Comparison of ENCODE assay signal across 23 mouse cellular contexts in the genomic region with DNA sequence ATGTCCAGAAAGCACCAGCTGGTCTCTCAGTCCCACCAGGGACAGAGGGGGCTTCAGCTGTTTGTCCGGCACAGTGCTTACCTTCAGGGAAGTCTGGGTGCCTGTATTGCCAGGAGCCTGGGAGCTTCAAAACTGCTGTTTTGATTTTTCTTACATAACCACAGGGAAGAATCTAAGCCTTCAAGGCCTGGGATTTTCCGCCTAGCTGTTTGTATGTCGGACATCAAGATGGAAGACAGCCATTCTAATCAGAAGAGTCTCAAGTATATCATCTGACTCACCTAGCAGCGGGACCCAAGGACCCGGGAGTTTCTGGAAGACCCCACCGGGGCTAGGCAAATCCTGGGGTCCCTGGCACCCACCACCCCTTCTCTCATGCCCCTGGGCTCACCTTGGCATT. TPM values are rescaled to one million over a fixed set of nuclear protein-coding genes. Genes with fewer than 3 reads are reported as not detected.
A peak's percentile ranks its signal among the peaks of the same experiment; 100 is the strongest.
DNase-seq lines count a peak whose midpoint lies in the region; ATAC-seq and TF ChIP-seq lines count a peak whose summit lies in the region.
"Had no signal": no experiment of that assay in that cellular context is flagged by ENCODE, and none has a peak within 500 bp of the region (broad histone marks: within the 10 kb centered on the region; RNA-seq: fewer than 3 reads in every experiment).

No protein-coding gene starts in this region.

- no peak for TF ChIP-seq EP300 in CH12.LX (IDR thresholded peaks at IDR 0.05; ENCODE audit: low read length)

- peaks cover 63% of the 10 kb centered on the region for H3K4me1 ChIP-seq in hindbrain, embryonic 10.5 days (replicated peaks)
- H3K4me1 ChIP-seq in hindbrain, embryonic 12.5 days, result peaks cover 50% of the 10 kb centered on the region
- H3K4me1 ChIP-seq in midbrain, embryonic 11.5 days (ENCODE audit: control insufficient read depth, insufficient read depth, low read length), result peaks cover 23% of the 10 kb centered on the region
- peaks cover 67% of the 10 kb centered on the region for H3K4me1 ChIP-seq in midbrain, embryonic 13.5 days (replicated peaks)
- peaks cover 24 to 68% of the 10 kb centered on the region in 2 experiments for H3K4me1 ChIP-seq in CH12.LX (ENCODE audit: control insufficient read depth in 1 of 2, insufficient read depth in 2 of 2)
- H3K4me1 ChIP-seq in lung, adult 2 months (ENCODE audit: control insufficient read depth, insufficient read depth, low read length), result no peaks in the 10 kb centered on the region

- H3K9ac ChIP-seq in hindbrain, embryonic 12.5 days, result no peak overlapping the region
- no peak overlapping the region for H3K9ac ChIP-seq in midbrain, embryonic 11.5 days (ENCODE audit: low read length)
- H3K9ac ChIP-seq in midbrain, embryonic 13.5 days (replicated peaks), result no peak overlapping the region
- 0 out of 2 replicates have a peak overlapping the region, but pooled peaks have one; percentile 11 for H3K9ac ChIP-seq in CH12.LX (ENCODE audit: insufficient read depth, low read depth)
- H3K9ac ChIP-seq: embryonic facial prominence, embryonic 13.5 days; heart, embryonic 12.5 days; hindbrain, embryonic 15.5 days; liver, embryonic 14.5 days had no signal

- in situ Hi-C loops in CH12.LX (cut with MboI; ENCODE audit: low pct_ligation_motif_present, low pct_unique_long_range_greater_than_20kb, low sequenced_read_pairs), result no loop called here

- 0 out of 2 replicates have a peak overlapping the region, but pooled peaks have one; percentile 2 for H3K27ac ChIP-seq in hindbrain, embryonic 10.5 days
- H3K27ac ChIP-seq in hindbrain, embryonic 12.5 days, result no peak overlapping the region
- H3K27ac ChIP-seq in midbrain, embryonic 11.5 days (ENCODE audit: low read depth, low read length), result no peak overlapping the region
- H3K27ac ChIP-seq in midbrain, embryonic 13.5 days, result no peak overlapping the region
- H3K27ac ChIP-seq in CH12.LX (ENCODE audit: insufficient read depth, low read depth), result peak overlapping the region; percentile 48; the same call in 1 of the 2 replicates
- H3K27ac ChIP-seq: embryonic facial prominence, embryonic 13.5 days; hindbrain, embryonic 15.5 days; liver, embryonic 14.5 days had no signal

- DNase-seq in adrenal gland, adult (ENCODE audit: inconsistent age in 2 of 2, low spot score in 1 of 2), result peak; percentile 32 to 79
- no peak for DNase-seq in adrenal gland, postnatal 10 days
- DNase-seq in hindbrain, embryonic 10.5 days (ENCODE audit: low spot score), result no peak
- peak; percentile 82 for DNase-seq in midbrain, embryonic 11.5 days (ENCODE audit: low spot score, missing footprints)
- DNase-seq in CH12.LX (ENCODE audit: extremely low read depth), result no peak
- DNase-seq in lung, adult 2 months, result no peak
- DNase-seq: cerebellum, adult 2 months; cerebellum, postnatal 25 days; gastrocnemius, postnatal 14 days; heart, adult 18-20 months; heart, postnatal 10 days; kidney, adult 2 months; kidney, postnatal 14 days; layer of hippocampus, postnatal 36 days had no signal

- H3K4me3 ChIP-seq in hindbrain, embryonic 10.5 days, result no peak overlapping the region
- no peak overlapping the region for H3K4me3 ChIP-seq in hindbrain, embryonic 12.5 days
- no peak overlapping the region for H3K4me3 ChIP-seq in midbrain, embryonic 11.5 days (ENCODE audit: low read depth, low read length)
- no peak overlapping the region for H3K4me3 ChIP-seq in midbrain, embryonic 13.5 days (replicated peaks)
- H3K4me3 ChIP-seq in CH12.LX (replicated peaks in 1 of 3; ENCODE audit: low read depth in 2 of 3, low read length in 2 of 3, poor library complexity in 1 of 3), result peak overlapping the region in 2 of 3 experiments; percentile 3 to 26
- H3K4me3 ChIP-seq in lung, adult 2 months (replicated peaks; ENCODE audit: extremely low read depth, low read depth, low read length), result no peak overlapping the region
- H3K4me3 ChIP-seq: embryonic facial prominence, embryonic 13.5 days; erythroblast, embryonic 14.5 days; heart, embryonic 12.5 days; hindbrain, embryonic 15.5 days; myocyte had no signal

- peaks cover 4% of the 10 kb centered on the region for H3K36me3 ChIP-seq in hindbrain, embryonic 10.5 days
- no peaks in the 10 kb centered on the region for H3K36me3 ChIP-seq in hindbrain, embryonic 12.5 days
- H3K36me3 ChIP-seq in midbrain, embryonic 11.5 days (ENCODE audit: control insufficient read depth, insufficient read depth, low read length), result no peaks in the 10 kb centered on the region
- H3K36me3 ChIP-seq in midbrain, embryonic 13.5 days, result no peaks in the 10 kb centered on the region
- no peaks in the 10 kb centered on the region for H3K36me3 ChIP-seq in CH12.LX (replicated peaks in 1 of 2; ENCODE audit: control insufficient read depth in 1 of 2, insufficient read depth in 1 of 2, low read length in 1 of 2)
- H3K36me3 ChIP-seq: embryonic facial prominence, embryonic 13.5 days; heart, embryonic 12.5 days; hindbrain, embryonic 15.5 days had no signal

- ATAC-seq in hindbrain, embryonic 12.5 days (ENCODE audit: low FRiP score), result no peak; the same call in 1 of the 2 replicates
- no peak for ATAC-seq in midbrain, embryonic 11.5 days (ENCODE audit: low FRiP score)
- ATAC-seq in midbrain, embryonic 13.5 days, result no peak
- ATAC-seq: forebrain, embryonic 14.5 days had no signal

- H3K4me2 ChIP-seq in hindbrain, embryonic 12.5 days (replicated peaks), result no peak overlapping the region
- no peak overlapping the region for H3K4me2 ChIP-seq in midbrain, embryonic 11.5 days
- H3K4me2 ChIP-seq in midbrain, embryonic 13.5 days (replicated peaks), result no peak overlapping the region
- H3K4me2 ChIP-seq in CH12.LX (ENCODE audit: insufficient read depth, low read depth, poor library complexity, severe bottlenecking), result peak overlapping the region; percentile 80
- H3K4me2 ChIP-seq: embryonic facial prominence, embryonic 13.5 days; heart, embryonic 12.5 days; hindbrain, embryonic 15.5 days had no signal

- H3K79me2 ChIP-seq in CH12.LX (replicated peaks; ENCODE audit: control insufficient read depth, extremely low read depth, insufficient read depth, poor library complexity, severe bottlenecking), result no peaks in the 10 kb centered on the region

- 72% methylated on average over 6 of the region's 6 CpGs for WGBS in hindbrain, embryonic 10.5 days
- 67% methylated on average over 6 of the region's 6 CpGs for WGBS in hindbrain, embryonic 12.5 days
- 68% methylated on average over 6 of the region's 6 CpGs for WGBS in midbrain, embryonic 11.5 days
- WGBS in midbrain, embryonic 13.5 days, result 73% methylated on average over 6 of the region's 6 CpGs
- WGBS in lung, adult 2 months, result 84% methylated on average over 6 of the region's 6 CpGs

- peaks cover 89% of the 10 kb centered on the region for H3K27me3 ChIP-seq in hindbrain, embryonic 10.5 days (ENCODE audit: insufficient read depth, poor library complexity, severe bottlenecking)
- H3K27me3 ChIP-seq in hindbrain, embryonic 12.5 days, result peaks cover 37% of the 10 kb centered on the region
- H3K27me3 ChIP-seq in midbrain, embryonic 11.5 days (ENCODE audit: control insufficient read depth, insufficient read depth, low read length), result peaks cover 12% of the 10 kb centered on the region
- peaks cover 5% of the 10 kb centered on the region for H3K27me3 ChIP-seq in midbrain, embryonic 13.5 days
- H3K27me3 ChIP-seq in CH12.LX (replicated peaks), result peaks cover 4% of the 10 kb centered on the region
- H3K27me3 ChIP-seq: hindbrain, embryonic 15.5 days had no signal

- H3K9me3 ChIP-seq in hindbrain, embryonic 10.5 days, result no peaks in the 10 kb centered on the region
- H3K9me3 ChIP-seq in hindbrain, embryonic 12.5 days (replicated peaks), result no peaks in the 10 kb centered on the region
- H3K9me3 ChIP-seq in midbrain, embryonic 11.5 days (ENCODE audit: control insufficient read depth, low read length), result no peaks in the 10 kb centered on the region
- H3K9me3 ChIP-seq in midbrain, embryonic 13.5 days, result no peaks in the 10 kb centered on the region
- H3K9me3 ChIP-seq in CH12.LX (replicated peaks; ENCODE audit: low read length), result no peaks in the 10 kb centered on the region
- H3K9me3 ChIP-seq: embryonic facial prominence, embryonic 13.5 days; heart, embryonic 12.5 days; hindbrain, embryonic 15.5 days had no signal

- no peak for TF ChIP-seq CTCF in CH12.LX (conservative IDR thresholded peaks at IDR 0.05 in 1 of 2, IDR thresholded peaks at IDR 0.05 in 1 of 2; ENCODE audit: low read depth in 2 of 2, low read length in 2 of 2)
- TF ChIP-seq CTCF in lung, adult 2 months (IDR thresholded peaks at IDR 0.05; ENCODE audit: insufficient read depth, low read length), result no peak

- dilution Hi-C loops in CH12.LX (cut with MboI; ENCODE audit: extremely low pct_ligation_motif_present, extremely low pct_unique_long_range_greater_than_20kb, low sequenced_read_pairs), result no loop called here

- TF ChIP-seq RAD21 in CH12.LX (IDR thresholded peaks at IDR 0.05; ENCODE audit: low read depth, low read length), result no peak

- TF ChIP-seq POLR2A in CH12.LX (IDR thresholded peaks at IDR 0.05; ENCODE audit: low read depth, low read length), result no peak
- no peak for TF ChIP-seq POLR2A in lung, adult 2 months (IDR thresholded peaks at IDR 0.05; ENCODE audit: borderline replicate concordance, extremely low read depth, low read depth, low read length)

TF ChIP-seq in CH12.LX, 34 proteins besides CTCF, POLR2A, EP300 and RAD21:
- no peak for TF ChIP-seq RCOR1 (conservative IDR thresholded peaks at IDR 0.05; ENCODE audit: low read depth, low read length)
- no peak for TF ChIP-seq USF2 (conservative IDR thresholded peaks at IDR 0.05; ENCODE audit: low read depth, low read length)
- no peak for TF ChIP-seq BHLHE40 (IDR thresholded peaks at IDR 0.05; ENCODE audit: low read depth, low read length)
- TF ChIP-seq PAX5 (IDR thresholded peaks at IDR 0.05; ENCODE audit: low read length), result no peak
- no peak for TF ChIP-seq KAT2A (IDR thresholded peaks at IDR 0.05; ENCODE audit: insufficient replicate concordance, low read length)
- no peak for TF ChIP-seq CHD1 (IDR thresholded peaks at IDR 0.05; ENCODE audit: low read depth, low read length)

RNA-seq across cellular contexts. Expression of a gene that starts 34.1 kb away (rescaled TPM):
- total RNA-seq in adrenal gland, postnatal 10 days (2021), result 10 to 100 TPM; 10.1 to 13.0 TPM
- 3.0 and 3.3 TPM in 2 replicates for polyA plus RNA-seq in hindbrain, embryonic 10.5 days (2016; fragmentation: Nextera tagmentation; extraction: Ambion mirVana)
- 3.9 and 4.8 TPM in 2 replicates for polyA plus RNA-seq in hindbrain, embryonic 12.5 days (2016; fragmentation: Nextera tagmentation; extraction: Ambion mirVana)
- 4.8 and 4.9 TPM in 2 replicates for polyA plus RNA-seq in midbrain, embryonic 11.5 days (2014; fragmentation: Nextera tagmentation; extraction: Ambion mirVana)
- polyA plus RNA-seq in midbrain, embryonic 13.5 days (2015; fragmentation: Nextera tagmentation; extraction: Ambion mirVana), result 2.8 and 3.5 TPM in 2 replicates
- total RNA-seq in CH12.LX (2012; rRNA removed), result 5.3 and 6.2 TPM in 2 replicates
- total RNA-seq in CH12.LX (2014; rRNA removed), result 2.6 and 3.3 TPM in 2 replicates
- polyA plus RNA-seq in CH12.LX (2012; ENCODE audit: insufficient read length, low read depth), result 4.5 TPM in 2 replicates
- 0.86 and 1.3 TPM in 2 replicates for polyA plus RNA-seq in lung, adult 2 months (2012; rRNA removed)

Comparison
In these comparisons a context has a peak if more than half of its experiments do, and no peak if none do; other contexts are left out.
1. DNase-seq: peak in adrenal gland, adult (2 of 2) and midbrain, embryonic 11.5 days (single experiment); none in adrenal gland, postnatal 10 days (single experiment), hindbrain, embryonic 10.5 days (single experiment), CH12.LX (single experiment) and lung, adult 2 months (single experiment).
2. H3K27ac ChIP-seq: peak in hindbrain, embryonic 10.5 days (single experiment) and CH12.LX (single experiment); none in hindbrain, embryonic 12.5 days (single experiment), midbrain, embryonic 11.5 days (single experiment) and midbrain, embryonic 13.5 days (single experiment).
3. H3K4me3 ChIP-seq: peak in CH12.LX (2 of 3); none in hindbrain, embryonic 10.5 days (single experiment), hindbrain, embryonic 12.5 days (single experiment), midbrain, embryonic 11.5 days (single experiment), midbrain, embryonic 13.5 days (single experiment) and lung, adult 2 months (single experiment).